In the genomic region with DNA sequence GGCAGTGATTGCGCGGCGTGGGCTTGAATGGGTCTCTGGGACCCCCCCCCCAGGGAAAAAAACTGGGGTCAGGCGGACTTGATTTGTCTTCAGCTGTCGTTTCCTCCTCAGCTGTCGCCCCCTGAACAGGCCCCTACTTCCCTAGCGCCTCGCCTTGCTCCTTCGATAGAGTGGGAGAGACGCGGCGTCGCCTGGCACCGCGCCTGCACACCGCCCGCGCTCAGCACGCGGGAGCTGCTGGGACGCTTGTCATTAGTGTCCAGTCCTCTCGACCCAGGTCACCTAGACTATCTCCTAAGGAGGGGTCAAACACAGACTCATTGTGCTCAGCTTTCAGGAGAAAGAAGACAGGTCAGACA, we compare ENCODE assay signal across 8 mouse cellular contexts. TPM values are rescaled to one million over a fixed set of nuclear protein-coding genes. Genes with fewer than 3 reads are reported as not detected.
A peak's percentile ranks its signal among the peaks of the same experiment; 100 is the strongest.
DNase-seq lines count a peak whose midpoint lies in the region; ATAC-seq and TF ChIP-seq lines count a peak whose summit lies in the region.

No protein-coding gene starts in this region.

- TF ChIP-seq POLR2A in spleen, adult 2 months (IDR thresholded peaks at IDR 0.05; ENCODE audit: low read depth, low read length) = no peak; the same call in 1 of the 2 replicates
- TF ChIP-seq POLR2A in cortical plate, adult 2 months (IDR thresholded peaks at IDR 0.05; ENCODE audit: extremely low read depth, insufficient read depth, low read length) = peak; percentile 14; the same call in 1 of the 2 replicates

- TF ChIP-seq CTCF in spleen, adult 2 months (IDR thresholded peaks at IDR 0.05; ENCODE audit: extremely low read depth, insufficient read depth, insufficient read length, insufficient replicate concordance) = no peak
- no peak for TF ChIP-seq CTCF in cortical plate, adult 2 months (IDR thresholded peaks at IDR 0.05; ENCODE audit: extremely low read depth, insufficient read depth, low read length)
- no peak for TF ChIP-seq CTCF in lung, embryonic 14.5 days (IDR thresholded peaks at IDR 0.05; ENCODE audit: low read depth)

- H3K4me1 ChIP-seq in spleen, adult 2 months (ENCODE audit: control insufficient read depth, insufficient read depth, insufficient read length) = peaks cover 33% of the 10 kb centered on the region; the same call in 1 of the 2 replicates
- peaks cover 16% of the 10 kb centered on the region for H3K4me1 ChIP-seq in cortical plate, adult 2 months (ENCODE audit: control insufficient read depth, insufficient read depth, low read length)
- peaks cover 84% of the 10 kb centered on the region for H3K4me1 ChIP-seq in heart, embryonic 13.5 days
- H3K4me1 ChIP-seq in kidney, embryonic 16.5 days (ENCODE audit: insufficient read depth, low read length) = peaks cover 56% of the 10 kb centered on the region
- peaks cover 35% of the 10 kb centered on the region for H3K4me1 ChIP-seq in lung, embryonic 14.5 days (ENCODE audit: insufficient read depth)

- peak overlapping the region; percentile 94 for H3K9ac ChIP-seq in heart, embryonic 13.5 days
- peak overlapping the region; percentile 89 for H3K9ac ChIP-seq in kidney, embryonic 16.5 days (replicated peaks; ENCODE audit: low read length)
- H3K9ac ChIP-seq in lung, embryonic 14.5 days = peak overlapping the region; percentile 92

- peak overlapping the region; percentile 76 for H3K4me2 ChIP-seq in heart, embryonic 13.5 days
- H3K4me2 ChIP-seq in kidney, embryonic 16.5 days (replicated peaks; ENCODE audit: low read depth, low read length) = peak overlapping the region; percentile 77
- H3K4me2 ChIP-seq in lung, embryonic 14.5 days = peak overlapping the region; percentile 68

- H3K4me3 ChIP-seq in spleen, adult 2 months (ENCODE audit: extremely low read depth, insufficient read depth, insufficient read length) = peak overlapping the region; percentile 86
- peak overlapping the region; percentile 68 for H3K4me3 ChIP-seq in cortical plate, adult 2 months (ENCODE audit: insufficient read depth, low read length)
- H3K4me3 ChIP-seq in heart, embryonic 13.5 days = peak overlapping the region; percentile 89
- peak overlapping the region; percentile 76 for H3K4me3 ChIP-seq in kidney, embryonic 16.5 days (ENCODE audit: low read length)
- peak overlapping the region; percentile 86 for H3K4me3 ChIP-seq in lung, embryonic 14.5 days (ENCODE audit: low read depth, low read length)

- H3K9me3 ChIP-seq in heart, embryonic 13.5 days = no peaks in the 10 kb centered on the region
- H3K9me3 ChIP-seq in kidney, embryonic 16.5 days (ENCODE audit: low read length) = no peaks in the 10 kb centered on the region
- no peaks in the 10 kb centered on the region for H3K9me3 ChIP-seq in lung, embryonic 14.5 days (ENCODE audit: low read depth, low read length)

- H3K27ac ChIP-seq in spleen, adult 2 months (ENCODE audit: insufficient read depth, low read length) = peak overlapping the region; percentile 93
- H3K27ac ChIP-seq in cortical plate, adult 2 months (ENCODE audit: insufficient read depth, low read length) = peak overlapping the region; percentile 62
- peak overlapping the region; percentile 94 for H3K27ac ChIP-seq in heart, embryonic 13.5 days (replicated peaks)
- peak overlapping the region; percentile 87 for H3K27ac ChIP-seq in kidney, embryonic 16.5 days (ENCODE audit: low read length)
- H3K27ac ChIP-seq in lung, embryonic 14.5 days (ENCODE audit: low read depth) = peak overlapping the region; percentile 96

- peaks cover 4% of the 10 kb centered on the region for H3K36me3 ChIP-seq in spleen, adult 2 months (ENCODE audit: control insufficient read depth, insufficient read depth, low read length)
- peaks cover 11% of the 10 kb centered on the region for H3K36me3 ChIP-seq in heart, embryonic 13.5 days
- H3K36me3 ChIP-seq in kidney, embryonic 16.5 days (ENCODE audit: insufficient read depth, low read length) = 0 out of 2 replicates have a peak, but pooled peaks cover 8% of the 10 kb centered on the region
- H3K36me3 ChIP-seq in lung, embryonic 14.5 days (ENCODE audit: insufficient read depth) = peaks cover 10% of the 10 kb centered on the region

- under 1% methylated on average over 22 of the region's 22 CpGs for WGBS in spleen, adult 2 months
- under 1% methylated on average over 22 of the region's 22 CpGs for WGBS in heart, embryonic 13.5 days
- WGBS in kidney, embryonic 16.5 days = 0% methylated on average over 22 of the region's 22 CpGs
- under 1% methylated on average over 22 of the region's 22 CpGs for WGBS in lung, embryonic 14.5 days

- no peaks in the 10 kb centered on the region for H3K27me3 ChIP-seq in spleen, adult 2 months (ENCODE audit: control insufficient read depth, insufficient read depth, low read length)
- H3K27me3 ChIP-seq in heart, embryonic 13.5 days (replicated peaks) = no peaks in the 10 kb centered on the region
- no peaks in the 10 kb centered on the region for H3K27me3 ChIP-seq in kidney, embryonic 16.5 days (ENCODE audit: insufficient read depth, low read length)
- H3K27me3 ChIP-seq in lung, embryonic 14.5 days (ENCODE audit: insufficient read depth, low read length) = no peaks in the 10 kb centered on the region

- ATAC-seq in heart, embryonic 13.5 days (ENCODE audit: extremely low read depth, insufficient number of reproducible peaks, low FRiP score, low TSS enrichment) = no peak
- ATAC-seq in kidney, embryonic 16.5 days (ENCODE audit: low FRiP score, low TSS enrichment) = peak; percentile 28; the same call in 1 of the 2 replicates
- ATAC-seq in lung, embryonic 14.5 days (ENCODE audit: insufficient read depth) = peak; percentile 35; the same call in 1 of the 2 replicates
- no peak for ATAC-seq in activated CD4-positive, CD25-positive, alpha-beta regulatory T cell, adult 4 months

- DNase-seq in spleen, adult 2 months (ENCODE audit: low read depth in 1 of 2, low spot score in 2 of 2) = no peak
- DNase-seq in spleen, postnatal 10 days (ENCODE audit: low spot score in 2 of 2) = no peak
- DNase-seq in lung, embryonic 14.5 days = peak; percentile 89
- DNase-seq in retina, embryonic 14.5 days (ENCODE audit: low spot score) = peak; percentile 73

RNA-seq across cellular contexts. Expression of a gene that starts 0.9 kb away (rescaled TPM):
- 115 and 171 TPM in 2 replicates for polyA plus RNA-seq in spleen, adult 2 months (2012; rRNA removed)
- polyA plus RNA-seq in cortical plate, adult 2 months (2012; rRNA removed) = 37.0 and 45.0 TPM in 2 replicates
- 66.2 and 70.0 TPM in 2 replicates for polyA plus RNA-seq in heart, embryonic 13.5 days (2015; fragmentation: Nextera tagmentation; extraction: Ambion mirVana)
- polyA plus RNA-seq in kidney, embryonic 16.5 days (2015; fragmentation: Nextera tagmentation; extraction: Ambion mirVana) = 134 and 138 TPM in 2 replicates
- 112 and 116 TPM in 2 replicates for polyA plus RNA-seq in lung, embryonic 14.5 days (2014; fragmentation: Nextera tagmentation; extraction: Ambion mirVana)
- 10 to 100 TPM; 40.1 to 49.5 TPM for polyA plus RNA-seq in activated CD4-positive, CD25-positive, alpha-beta regulatory T cell, adult 4 months (2017; shearing (Covaris generic))

RNA-seq across cellular contexts. Expression of a gene that starts 6.1 kb away (rescaled TPM):
- polyA plus RNA-seq in spleen, adult 2 months (2012; rRNA removed) = 129 and 155 TPM in 2 replicates
- 174 and 183 TPM in 2 replicates for polyA plus RNA-seq in cortical plate, adult 2 months (2012; rRNA removed)
- polyA plus RNA-seq in heart, embryonic 13.5 days (2015; fragmentation: Nextera tagmentation; extraction: Ambion mirVana) = 40.1 and 40.3 TPM in 2 replicates
- polyA plus RNA-seq in kidney, embryonic 16.5 days (2015; fragmentation: Nextera tagmentation; extraction: Ambion mirVana) = 40.6 and 42.1 TPM in 2 replicates
- polyA plus RNA-seq in lung, embryonic 14.5 days (2014; fragmentation: Nextera tagmentation; extraction: Ambion mirVana) = 56.7 and 57.7 TPM in 2 replicates
- polyA plus RNA-seq in activated CD4-positive, CD25-positive, alpha-beta regulatory T cell, adult 4 months (2017; shearing (Covaris generic)) = 1 to 10 TPM in 1 of 2 experiments, under 1 TPM in 1; 0.53 to 1.2 TPM

Comparison
In these comparisons a context has a peak if more than half of its experiments do, and no peak if none do; other contexts are left out.
1. DNase-seq: peak in lung, embryonic 14.5 days (single experiment) and retina, embryonic 14.5 days (single experiment); none in spleen, adult 2 months (0 of 2) and spleen, postnatal 10 days (0 of 2).
2. ATAC-seq: peak in kidney, embryonic 16.5 days (single experiment) and lung, embryonic 14.5 days (single experiment); none in heart, embryonic 13.5 days (single experiment) and activated CD4-positive, CD25-positive, alpha-beta regulatory T cell, adult 4 months (single experiment).
3. RNA of a gene that starts 6.1 kb away (polyA plus RNA-seq): 174 to 183 TPM in cortical plate, adult 2 months, 129 to 155 TPM in spleen, adult 2 months, 56.7 to 57.7 TPM in lung, embryonic 14.5 days, 40.6 to 42.1 TPM in kidney, embryonic 16.5 days and 40.1 to 40.3 TPM in heart, embryonic 13.5 days; 0.53 to 1.2 TPM in activated CD4-positive, CD25-positive, alpha-beta regulatory T cell, adult 4 months; every median in the first group is over 10 times any median in the second.
4. Peak in every context shown above with its lines, with median percentiles within 50 percentile points of each other: H3K27ac ChIP-seq, H3K4me3 ChIP-seq, H3K4me2 ChIP-seq and H3K9ac ChIP-seq.